Mouse (Mus musculus): ENCODE results near the gene B4galt3. TPM values are rescaled to one million over a fixed set of nuclear protein-coding genes. Genes with fewer than 3 reads are reported as not detected.

Gene B4galt3
- 49.5 and 58.4 TPM in 2 replicates for polyA plus RNA-seq (2014; fragmentation: Nextera tagmentation; extraction: Ambion mirVana)

DNA sequence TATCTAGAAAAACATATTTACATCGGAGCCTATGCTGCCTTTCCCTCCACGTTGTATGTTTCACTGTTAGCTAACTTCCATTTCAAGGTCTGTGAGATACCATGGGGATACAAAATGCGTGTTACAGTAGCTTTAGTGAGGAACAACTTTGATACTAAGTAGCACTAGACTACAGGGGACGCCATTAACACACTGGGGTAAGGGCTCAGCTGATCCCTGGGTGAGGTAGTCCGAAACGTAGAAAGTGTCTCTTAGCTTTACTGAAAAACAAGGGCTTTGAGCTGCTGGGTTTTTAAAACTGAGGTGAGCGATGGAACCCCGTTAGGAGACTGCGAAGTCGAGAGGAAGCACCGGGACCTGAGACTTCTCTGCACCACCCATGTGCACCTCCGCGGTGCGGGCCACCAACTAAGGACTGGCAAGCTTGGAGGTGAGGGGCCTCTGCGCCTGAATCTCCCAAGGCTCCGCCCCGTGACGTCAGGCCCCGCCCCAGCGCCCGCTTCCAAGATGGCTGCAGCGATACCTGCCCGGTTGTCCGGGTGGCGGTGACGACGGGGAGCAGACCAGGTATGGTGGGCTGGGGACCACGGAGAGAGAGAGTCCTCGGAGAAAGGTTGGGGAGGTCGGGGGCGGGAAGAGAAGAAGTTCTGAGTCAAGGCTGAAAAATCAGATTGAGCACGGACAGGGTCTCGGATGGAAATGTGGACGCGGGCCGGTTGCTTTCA lies at the start of gene B4galt3:
Gene B4galt3, plus strand, starts transcription at position 481 of the 725 bp plus-strand sequence.
- H3K9ac ChIP-seq (ENCODE audit: low read length), result peak within 1 kb of the TSS; percentile 78
- H3K4me3 ChIP-seq (ENCODE audit: low read depth, low read length), result peak within 1 kb of the TSS; percentile 74
- 4% methylated on average over 36 of the region's 36 CpGs for WGBS
- peaks cover 5% of the 10 kb centered on the region for H3K36me3 ChIP-seq (ENCODE audit: control insufficient read depth, insufficient read depth, low read length)
- no peaks in the 10 kb centered on the region for H3K27me3 ChIP-seq (ENCODE audit: control insufficient read depth, insufficient read depth, low read length)
- ATAC-seq (ENCODE audit: low FRiP score) (peak; percentile 96), DNase-seq (ENCODE audit: low spot score, missing footprints) (peak; percentile 100)
- no peak within 1 kb of the TSS for H3K27ac ChIP-seq (ENCODE audit: low read depth, low read length)
- no peaks in the 10 kb centered on the region for H3K9me3 ChIP-seq (ENCODE audit: control insufficient read depth, low read length)
- H3K4me1 ChIP-seq (ENCODE audit: control insufficient read depth, insufficient read depth, low read length), result peaks cover 10% of the 10 kb centered on the region
- peak within 1 kb of the TSS; percentile 97 for H3K4me2 ChIP-seq

DNA sequence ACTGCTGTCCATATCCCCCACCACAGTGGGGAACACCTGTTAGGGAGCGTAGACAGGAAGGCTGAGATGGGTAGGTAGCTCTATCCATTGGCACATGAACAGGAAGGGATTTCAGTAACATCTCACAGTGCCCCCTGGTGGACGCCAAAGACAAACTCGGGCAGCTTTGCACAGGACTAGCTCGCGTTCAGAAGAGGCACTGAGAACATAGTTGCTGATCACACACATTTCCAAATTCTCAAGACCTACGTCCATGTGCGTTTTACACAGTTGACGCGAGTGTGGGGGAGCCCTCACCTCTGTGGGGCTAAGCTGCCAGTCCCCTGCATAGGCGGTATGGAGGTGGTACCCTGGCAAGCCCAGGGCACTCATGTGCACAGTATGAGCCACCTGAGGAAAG lies 49.3 kb upstream of the B4galt3 start:
- H3K4me3 ChIP-seq (ENCODE audit: low read depth, low read length), result peak overlapping the region; percentile 46; the same call in 1 of the 2 replicates
- no peaks in the 10 kb centered on the region for H3K9me3 ChIP-seq (ENCODE audit: control insufficient read depth, low read length)
- H3K27ac ChIP-seq (ENCODE audit: low read depth, low read length), result no peak overlapping the region
- ATAC-seq (ENCODE audit: low FRiP score), result peak; percentile 31
- H3K36me3 ChIP-seq (ENCODE audit: control insufficient read depth, insufficient read depth, low read length), result peaks cover 5% of the 10 kb centered on the region; the same call in 1 of the 2 replicates
- H3K4me1 ChIP-seq (ENCODE audit: control insufficient read depth, insufficient read depth, low read length), result peaks cover 11% of the 10 kb centered on the region
- H3K9ac ChIP-seq (ENCODE audit: low read length), result no peak overlapping the region
- WGBS, result 10% methylated on average over 10 of the region's 10 CpGs
- no peaks in the 10 kb centered on the region for H3K27me3 ChIP-seq (ENCODE audit: control insufficient read depth, insufficient read depth, low read length)
- peak overlapping the region; percentile 85 for H3K4me2 ChIP-seq
- peak; percentile 94 for DNase-seq (ENCODE audit: low spot score, missing footprints)

- DNase-seq (ENCODE audit: low spot score, missing footprints), result peak; percentile 88
These were observed 48.6 kb upstream of the B4galt3 start for GRCm38 (mm10) chr1:171221281-171222193.

GRCm38 (mm10) chr1:171222238-171223155 lies 47.6 kb upstream of the B4galt3 start, which contains the start of gene Tomm40l:
Gene Tomm40l (minus strand): TSS chr1:171222514.
- no peaks in the 10 kb centered on the region for H3K9me3 ChIP-seq (ENCODE audit: control insufficient read depth, low read length)
- no peaks in the 10 kb centered on the region for H3K27me3 ChIP-seq (ENCODE audit: control insufficient read depth, insufficient read depth, low read length)
- H3K4me2 ChIP-seq, result peak within 1 kb of the TSS; percentile 85
- peak within 1 kb of the TSS; percentile 49 for H3K27ac ChIP-seq (ENCODE audit: low read depth, low read length)
- peak; percentile 98 for DNase-seq (ENCODE audit: low spot score, missing footprints)
- H3K4me1 ChIP-seq (ENCODE audit: control insufficient read depth, insufficient read depth, low read length), result peaks cover 11% of the 10 kb centered on the region
- WGBS, result 4% methylated on average over 28 of the region's 28 CpGs
- H3K36me3 ChIP-seq (ENCODE audit: control insufficient read depth, insufficient read depth, low read length), result peaks cover 5% of the 10 kb centered on the region; the same call in 1 of the 2 replicates
- H3K9ac ChIP-seq (ENCODE audit: low read length), result peak within 1 kb of the TSS; percentile 53
- peak; percentile 97 for ATAC-seq (ENCODE audit: low FRiP score)
- peak within 1 kb of the TSS; percentile 46 for H3K4me3 ChIP-seq (ENCODE audit: low read depth, low read length)

More at GRCm38 (mm10) chr1:171221281-171222193, 48.6 kb upstream of the B4galt3 start:
- Histone ChIP-seq H3K9me3 (ENCODE audit: control insufficient read depth, low read length) (no peaks in the 10 kb centered on the region), H3K36me3 (ENCODE audit: control insufficient read depth, insufficient read depth, low read length) (peaks cover 5% of the 10 kb centered on the region; the same call in 1 of the 2 replicates), H3K4me1 (ENCODE audit: control insufficient read depth, insufficient read depth, low read length) (peaks cover 11% of the 10 kb centered on the region), H3K4me2 (peak overlapping the region; percentile 85), H3K9ac (ENCODE audit: low read length) (peak overlapping the region; percentile 53), H3K4me3 (ENCODE audit: low read depth, low read length) (peak overlapping the region; percentile 46), H3K27me3 (ENCODE audit: control insufficient read depth, insufficient read depth, low read length) (no peaks in the 10 kb centered on the region), H3K27ac (ENCODE audit: low read depth, low read length) (no peak overlapping the region)
- ATAC-seq (ENCODE audit: low FRiP score), result peak; percentile 8; the same call in 1 of the 2 replicates
- 8% methylated on average over 22 of the region's 22 CpGs for whole genome bisulfite sequencing

GRCm38 (mm10) chr1:171223168-171223567 lies 47.0 kb upstream of the B4galt3 start:
- DNase-seq (ENCODE audit: low spot score, missing footprints) (no peak), ATAC-seq (ENCODE audit: low FRiP score) (no peak)
- Histone ChIP-seq H3K9me3 (ENCODE audit: control insufficient read depth, low read length) (no peaks in the 10 kb centered on the region), H3K4me2 (peak overlapping the region; percentile 85; the same call in 1 of the 2 replicates), H3K27me3 (ENCODE audit: control insufficient read depth, insufficient read depth, low read length) (no peaks in the 10 kb centered on the region), H3K36me3 (ENCODE audit: control insufficient read depth, insufficient read depth, low read length) (peaks cover 5% of the 10 kb centered on the region; the same call in 1 of the 2 replicates), H3K4me1 (ENCODE audit: control insufficient read depth, insufficient read depth, low read length) (peaks cover 11% of the 10 kb centered on the region), H3K27ac (ENCODE audit: low read depth, low read length) (no peak overlapping the region), H3K9ac (ENCODE audit: low read length) (no peak overlapping the region), H3K4me3 (ENCODE audit: low read depth, low read length) (0 out of 2 replicates have a peak overlapping the region, but pooled peaks have one; percentile 46)
- 89% methylated on average over 6 of the region's 6 CpGs for WGBS

DNA sequence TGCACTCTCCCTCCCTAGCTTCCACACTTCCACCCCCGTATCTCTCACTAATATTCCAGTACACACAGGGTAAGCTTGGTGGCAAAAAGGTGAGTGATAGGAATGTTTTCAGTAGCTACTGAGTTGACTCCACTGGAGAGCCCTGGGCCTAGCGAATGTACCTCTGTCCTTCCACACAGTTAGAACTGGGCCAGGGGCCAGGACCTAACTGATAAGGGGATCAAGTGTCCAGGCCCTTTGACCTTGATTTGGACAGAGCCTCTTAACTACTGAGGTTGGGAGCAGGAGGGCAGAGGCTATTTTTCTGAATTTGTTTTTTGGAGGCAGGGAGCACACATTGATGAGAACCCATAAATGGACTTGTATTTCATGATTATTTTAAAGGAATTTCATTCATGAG lies 46.3 kb upstream of the B4galt3 start:
- H3K9me3 ChIP-seq (ENCODE audit: control insufficient read depth, low read length), result no peaks in the 10 kb centered on the region
- no peak overlapping the region for H3K4me2 ChIP-seq
- H3K27me3 ChIP-seq (ENCODE audit: control insufficient read depth, insufficient read depth, low read length), result no peaks in the 10 kb centered on the region
- H3K9ac ChIP-seq (ENCODE audit: low read length), result no peak overlapping the region
- no peak overlapping the region for H3K4me3 ChIP-seq (ENCODE audit: low read depth, low read length)
- ATAC-seq (ENCODE audit: low FRiP score) (no peak), DNase-seq (ENCODE audit: low spot score, missing footprints) (no peak)
- H3K4me1 ChIP-seq (ENCODE audit: control insufficient read depth, insufficient read depth, low read length), result peaks cover 11% of the 10 kb centered on the region
- no peak overlapping the region for H3K27ac ChIP-seq (ENCODE audit: low read depth, low read length)
- H3K36me3 ChIP-seq (ENCODE audit: control insufficient read depth, insufficient read depth, low read length), result 0 out of 2 replicates have a peak, but pooled peaks cover 3% of the 10 kb centered on the region
- WGBS, result 84% methylated on average over 2 of the region's 2 CpGs

DNA sequence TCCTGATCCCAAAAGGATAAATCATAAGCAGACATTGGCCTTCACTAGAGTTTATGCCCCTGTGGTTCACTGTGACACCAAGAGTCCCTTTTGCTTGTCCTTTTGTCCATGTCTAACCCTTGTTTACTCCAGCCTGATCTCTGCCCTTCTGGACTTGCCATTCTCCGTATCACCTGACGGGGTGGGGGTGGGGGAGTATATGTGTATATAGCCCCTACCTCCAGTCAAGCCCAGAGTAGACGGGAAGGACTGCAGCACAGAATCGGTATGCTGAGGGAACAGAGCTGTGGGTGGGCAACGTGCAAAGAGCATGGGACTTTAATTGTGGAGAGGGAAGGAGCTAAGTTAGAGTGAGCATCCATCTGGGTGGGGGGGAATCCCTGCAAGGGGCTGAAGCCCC lies 45.3 kb upstream of the B4galt3 start, which contains the start of gene Apoa2:
Gene Apoa2, plus strand, starts transcription at position 198 of the 400 bp plus-strand sequence.
- DNase-seq (ENCODE audit: low spot score, missing footprints) (no peak), ATAC-seq (ENCODE audit: low FRiP score) (no peak)
- Histone ChIP-seq H3K27me3 (ENCODE audit: control insufficient read depth, insufficient read depth, low read length) (no peaks in the 10 kb centered on the region), H3K4me3 (ENCODE audit: low read depth, low read length) (no peak within 1 kb of the TSS), H3K36me3 (ENCODE audit: control insufficient read depth, insufficient read depth, low read length) (0 out of 2 replicates have a peak, but pooled peaks cover under 1% of the 10 kb centered on the region), H3K9me3 (ENCODE audit: control insufficient read depth, low read length) (no peaks in the 10 kb centered on the region), H3K27ac (ENCODE audit: low read depth, low read length) (no peak within 1 kb of the TSS), H3K9ac (ENCODE audit: low read length) (no peak within 1 kb of the TSS), H3K4me1 (ENCODE audit: control insufficient read depth, insufficient read depth, low read length) (peaks cover 18% of the 10 kb centered on the region), H3K4me2 (no peak within 1 kb of the TSS)
- WGBS, result 84% methylated on average over 5 of the region's 5 CpGs

- Histone ChIP-seq H3K9me3 (ENCODE audit: control insufficient read depth, low read length) (no peaks in the 10 kb centered on the region), H3K36me3 (ENCODE audit: control insufficient read depth, insufficient read depth, low read length) (no peaks in the 10 kb centered on the region), H3K27ac (ENCODE audit: low read depth, low read length) (no peak overlapping the region), H3K4me3 (ENCODE audit: low read depth, low read length) (no peak overlapping the region), H3K27me3 (ENCODE audit: control insufficient read depth, insufficient read depth, low read length) (no peaks in the 10 kb centered on the region), H3K4me1 (ENCODE audit: control insufficient read depth, insufficient read depth, low read length) (peaks cover 10% of the 10 kb centered on the region), H3K9ac (ENCODE audit: low read length) (no peak overlapping the region), H3K4me2 (no peak overlapping the region)
- DNase-seq (ENCODE audit: low spot score, missing footprints) (no peak), ATAC-seq (ENCODE audit: low FRiP score) (no peak)
- 58% methylated on average over 3 of the region's 4 CpGs for WGBS
These were observed 43.3 kb upstream of the B4galt3 start for GRCm38 (mm10) chr1:171226780-171227179.
